Mouse (Mus musculus) right cerebral cortex, postnatal 4 days (tissue): ENCODE measurements around the gene Cdc6.
"Not testable (repeated sequence)": the region's sequence is repeated elsewhere in the genome, so short reads cannot be mapped to it uniquely, and the experiment has no call there.

Source experiments
- DNase-seq: peaks from one replicate; pipeline ENCODE4 v3.0.0-alpha.2; 2022

The Cdc6 gene

DNA sequence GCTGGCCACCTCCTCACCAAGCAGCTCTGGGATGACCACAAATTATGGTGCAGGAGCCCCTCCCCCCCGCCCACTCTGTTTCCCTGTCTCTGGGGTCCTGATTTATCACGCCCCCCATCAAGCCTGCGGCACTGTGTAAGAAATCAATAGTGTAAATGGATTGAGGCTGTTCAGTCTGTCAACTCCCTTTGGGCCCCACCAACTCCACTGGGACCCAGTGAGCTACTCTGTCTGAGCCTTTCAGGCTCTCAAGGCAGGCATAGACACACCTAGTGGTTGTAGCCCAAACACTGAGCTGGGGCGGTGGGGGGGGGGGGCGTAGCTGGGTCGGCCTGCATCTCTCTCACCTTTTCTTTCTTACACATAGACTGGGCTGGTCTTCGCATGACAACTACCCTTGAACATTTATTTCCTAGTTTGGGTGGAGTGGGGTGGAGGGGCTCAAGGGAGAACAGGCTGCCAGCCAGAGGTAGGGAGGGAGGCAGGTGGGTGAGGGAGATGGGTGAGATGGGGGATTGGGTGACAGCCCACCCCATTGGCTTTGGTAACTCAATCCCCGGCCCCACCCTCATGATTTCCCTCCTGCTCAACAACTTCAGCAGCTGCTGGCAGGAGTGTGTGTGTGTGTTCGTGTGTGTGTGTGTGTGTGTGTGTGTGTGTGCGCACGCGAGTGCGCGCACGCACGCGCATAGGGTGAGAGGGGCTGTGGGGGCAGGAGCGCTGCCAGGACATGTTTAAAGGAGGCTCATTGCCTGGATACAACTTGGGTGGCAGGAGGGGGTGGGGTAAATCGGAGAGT, 24.9 kb downstream of the Cdc6 start:
- no peak for DNase-seq

DNA sequence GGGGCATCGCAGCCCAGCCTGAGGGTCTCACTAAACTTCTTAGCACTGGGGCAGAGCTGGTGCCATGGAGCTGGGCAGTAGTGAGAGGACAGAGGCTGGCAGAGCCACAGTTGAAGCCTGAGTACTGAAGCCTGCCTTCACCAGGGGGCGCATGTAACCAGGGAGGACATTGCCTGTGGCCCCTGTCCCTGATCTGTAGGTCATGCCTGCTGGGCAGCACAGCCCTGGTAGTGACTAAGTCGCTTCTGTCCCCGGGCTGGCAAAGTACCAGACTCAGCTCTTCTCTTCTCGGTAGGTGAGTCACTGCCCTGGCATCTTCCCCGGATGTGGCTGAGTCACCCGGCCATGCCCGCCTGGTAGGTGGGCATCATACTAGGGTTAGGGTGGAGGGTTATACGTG, 25.6 kb downstream of the Cdc6 start:
- peak; percentile 58 for DNase-seq

DNA sequence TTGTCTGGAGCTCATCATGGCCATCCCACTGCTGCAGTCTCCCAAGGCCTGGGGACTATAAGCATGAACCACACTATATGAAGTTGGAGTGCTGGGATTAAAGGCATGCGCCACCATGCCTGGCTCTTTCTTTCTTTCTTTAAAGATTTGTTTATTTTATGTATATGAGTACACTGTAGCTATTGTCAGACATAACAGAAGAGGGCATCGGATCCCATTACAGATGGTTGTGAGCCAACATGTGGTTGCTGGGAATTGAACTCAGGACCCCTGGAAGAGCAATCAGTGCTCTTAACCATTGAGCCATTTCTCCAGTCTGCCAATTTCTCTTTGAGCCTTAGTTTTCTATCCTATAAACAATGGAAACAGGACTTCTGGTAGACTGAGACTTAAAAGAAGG, 26.2 kb downstream of the Cdc6 start:
- not testable (repeated sequence) for DNase-seq

DNA sequence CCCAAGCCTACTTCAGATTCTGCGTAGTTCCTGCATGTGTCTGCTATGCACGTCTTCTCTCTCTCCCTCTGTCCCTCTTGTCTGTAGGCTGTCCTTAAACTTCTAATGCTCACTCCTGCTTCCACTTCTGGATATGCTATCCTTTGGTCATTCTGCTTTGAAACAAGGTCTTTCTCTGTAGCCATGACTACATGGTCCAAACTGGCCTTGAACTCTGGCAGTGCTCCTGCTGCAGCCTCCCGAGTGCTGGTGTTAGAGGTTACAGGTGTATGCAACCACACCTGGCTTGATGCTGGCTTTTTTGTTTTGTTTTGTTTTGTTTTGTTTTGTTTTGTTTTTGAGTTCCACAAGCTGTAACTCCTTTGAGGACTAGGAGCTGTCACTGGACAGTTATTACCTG, 26.8 kb downstream of the Cdc6 start:
- no peak for DNase-seq

- DNase-seq = no peak
These were observed 27.5 kb downstream of the Cdc6 start for GRCm38 (mm10) chr11:98935123-98935522.

DNA sequence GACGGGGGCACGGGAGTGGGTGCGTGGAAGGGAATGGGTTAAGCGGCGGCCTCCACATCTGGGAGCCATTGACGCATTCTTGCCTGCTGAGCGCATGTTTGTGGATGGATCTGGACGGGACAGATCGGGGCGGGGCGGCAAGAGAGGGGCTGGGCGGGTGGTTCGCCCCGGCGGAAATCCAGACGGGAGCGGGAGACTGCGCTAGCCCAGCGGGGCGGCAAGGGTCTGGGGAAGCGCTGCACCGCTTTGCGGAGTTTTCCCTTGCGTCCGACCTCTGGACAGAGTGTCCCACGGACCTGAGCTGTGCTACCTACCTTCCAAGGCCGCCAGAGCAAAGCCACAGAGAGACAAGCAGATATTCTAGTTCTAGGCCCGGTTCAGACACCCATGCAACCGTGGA, 28.6 kb downstream of the Cdc6 start:
- DNase-seq = no peak

DNA sequence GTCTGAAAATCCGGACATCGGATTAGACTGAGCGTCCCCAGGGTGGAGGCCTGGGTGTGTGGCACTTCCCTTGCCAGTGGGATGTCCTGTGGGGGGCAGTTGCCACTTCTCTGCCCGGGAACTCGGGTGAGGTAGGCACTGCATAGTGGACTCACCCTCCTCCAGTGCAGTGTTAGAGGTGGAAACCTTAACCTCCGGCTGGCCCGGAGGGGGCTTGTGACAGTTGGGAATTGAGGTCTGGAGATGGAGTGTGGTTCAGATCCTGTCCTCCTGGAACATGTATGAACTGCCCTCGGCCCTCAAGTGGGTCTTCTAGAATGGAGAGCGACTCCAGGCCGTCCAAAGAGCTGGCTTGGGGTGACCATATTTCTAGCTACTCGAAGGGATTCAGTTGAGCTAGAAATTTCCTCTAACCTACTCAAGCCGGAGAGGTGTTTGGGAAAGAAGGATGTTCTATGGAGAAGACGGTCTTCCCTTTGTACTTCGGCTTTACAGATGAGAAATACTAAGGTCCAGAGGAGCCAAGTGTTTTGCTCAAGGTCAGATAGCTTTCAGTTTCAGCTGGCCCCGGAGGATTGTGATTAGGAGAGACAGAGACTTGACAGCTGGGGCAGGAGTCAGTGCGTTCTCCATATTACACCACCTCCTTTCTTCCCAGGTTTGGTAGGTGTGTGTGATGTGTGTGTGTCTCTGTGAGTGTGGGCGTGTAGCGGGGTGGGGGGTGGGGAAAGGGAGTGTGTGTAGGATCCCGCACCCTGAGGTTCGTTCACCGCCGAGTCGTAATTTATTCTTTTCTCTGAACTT, 29.2 kb downstream of the Cdc6 start:
- no peak for DNase-seq

DNA sequence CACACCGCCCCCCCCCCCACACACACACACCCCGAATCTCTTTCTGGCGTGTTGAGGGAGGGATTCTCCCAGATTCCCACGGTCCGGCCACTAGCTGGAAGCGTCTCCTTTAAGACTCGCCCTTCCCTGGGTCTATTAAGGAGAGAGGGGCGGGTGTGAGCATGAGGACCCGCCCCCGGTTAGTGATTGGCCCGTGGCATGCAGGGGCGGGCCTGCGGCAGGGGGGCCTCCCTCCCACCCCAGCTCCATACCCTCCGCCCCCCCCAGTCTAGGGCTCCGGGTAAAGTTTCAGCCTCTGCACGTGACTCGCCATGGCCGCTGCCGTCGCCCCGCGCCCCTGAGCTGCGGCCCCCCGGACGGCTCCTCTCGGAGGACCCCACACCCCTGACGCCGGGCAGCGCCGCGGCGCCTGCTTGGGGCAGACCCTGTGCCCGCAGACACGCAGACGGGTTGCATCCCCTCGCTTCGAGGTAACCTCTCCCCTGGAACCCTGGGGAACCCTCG, 29.9 kb downstream of the Cdc6 start:
- peak; percentile 69 for DNase-seq

GRCm38 (mm10) chr11:98937914-98938694, 30.5 kb downstream of the Cdc6 start:
- no peak for DNase-seq

DNA sequence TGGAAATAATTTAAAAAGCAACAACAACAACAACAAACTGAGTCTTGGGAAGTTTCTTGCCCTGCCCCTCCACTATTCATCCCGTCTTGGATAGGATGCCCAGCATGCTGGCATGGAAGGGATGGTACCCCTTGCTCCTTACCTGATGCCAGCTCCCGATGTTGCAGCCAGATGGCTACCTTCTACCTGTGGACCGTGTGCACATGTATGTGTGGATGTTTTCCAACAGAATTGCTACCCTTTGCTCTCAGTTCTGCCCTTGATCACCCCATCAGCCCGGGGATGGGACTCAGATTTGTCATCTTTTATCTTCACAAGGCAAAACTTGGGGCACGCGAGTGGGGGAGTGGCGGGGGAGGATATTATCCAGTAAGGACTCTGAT, 31.1 kb downstream of the Cdc6 start:
- DNase-seq = no peak

- DNase-seq = no peak
These were observed 31.7 kb downstream of the Cdc6 start for GRCm38 (mm10) chr11:98939084-98939952.

- no peak for DNase-seq
These were observed 32.5 kb downstream of the Cdc6 start for GRCm38 (mm10) chr11:98939953-98940641.

- no peak for DNase-seq
These were observed 33.2 kb downstream of the Cdc6 start for GRCm38 (mm10) chr11:98940776-98941175.

DNA sequence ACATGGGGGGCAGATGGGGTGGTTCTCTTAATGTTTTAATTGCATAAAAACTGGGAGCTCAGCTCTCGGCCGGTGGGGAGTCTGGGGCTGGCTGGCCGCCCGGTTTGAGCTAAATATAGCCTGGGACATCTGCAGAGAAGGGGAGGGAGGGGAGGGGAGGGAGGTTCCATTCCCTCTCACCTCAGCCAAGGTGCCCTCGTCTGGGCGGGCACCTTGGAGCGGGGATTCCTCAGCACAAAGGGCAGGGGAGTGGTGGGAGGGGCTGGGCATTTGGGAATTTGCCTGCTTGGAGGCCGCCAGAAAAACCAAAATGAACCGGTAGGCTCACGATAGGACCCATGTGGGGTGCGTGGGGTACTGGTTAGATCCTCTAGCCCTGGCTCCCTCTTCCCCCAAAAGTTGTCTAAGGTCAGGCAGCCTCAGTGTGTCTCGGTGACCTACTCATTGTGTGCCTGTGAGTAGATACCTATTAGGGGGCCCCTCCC, 33.8 kb downstream of the Cdc6 start:
- peak; percentile 79 for DNase-seq

DNA sequence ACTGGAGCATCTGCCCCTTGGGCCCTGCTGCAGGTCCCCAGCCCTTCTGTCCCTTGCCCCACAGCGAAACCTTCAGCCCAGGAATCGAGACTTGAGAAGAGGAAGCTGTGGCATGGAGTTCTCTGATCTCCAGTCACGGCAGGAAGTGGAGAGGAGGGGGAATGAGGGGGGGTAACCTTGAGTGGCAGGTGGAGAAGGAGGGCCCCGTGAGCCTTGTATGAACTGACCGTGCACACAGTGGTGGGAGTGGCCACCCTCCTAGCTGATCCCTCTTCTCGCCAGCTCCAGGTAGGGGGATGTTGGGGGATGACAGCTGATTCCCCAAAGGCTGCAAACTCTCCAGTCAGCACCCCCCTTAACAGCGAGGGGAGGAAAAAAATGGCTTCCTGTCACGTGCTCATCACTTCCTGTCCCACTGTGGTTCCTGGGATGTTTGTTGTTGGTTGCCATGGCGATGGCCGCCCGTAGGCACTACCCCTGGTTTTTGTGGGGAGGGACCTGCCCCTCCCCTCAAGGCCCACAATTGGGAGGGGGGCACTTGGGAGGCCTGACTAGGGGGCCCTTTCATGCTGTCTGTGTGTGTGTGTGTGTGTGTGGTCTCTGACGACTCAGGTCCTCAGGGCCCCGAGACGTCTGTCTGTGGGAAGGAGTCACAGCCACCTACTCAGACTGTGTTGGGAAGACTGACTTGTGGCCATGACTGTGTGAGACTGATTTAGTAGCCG, 34.4 kb downstream of the Cdc6 start:
- peak; percentile 66 for DNase-seq

DNA sequence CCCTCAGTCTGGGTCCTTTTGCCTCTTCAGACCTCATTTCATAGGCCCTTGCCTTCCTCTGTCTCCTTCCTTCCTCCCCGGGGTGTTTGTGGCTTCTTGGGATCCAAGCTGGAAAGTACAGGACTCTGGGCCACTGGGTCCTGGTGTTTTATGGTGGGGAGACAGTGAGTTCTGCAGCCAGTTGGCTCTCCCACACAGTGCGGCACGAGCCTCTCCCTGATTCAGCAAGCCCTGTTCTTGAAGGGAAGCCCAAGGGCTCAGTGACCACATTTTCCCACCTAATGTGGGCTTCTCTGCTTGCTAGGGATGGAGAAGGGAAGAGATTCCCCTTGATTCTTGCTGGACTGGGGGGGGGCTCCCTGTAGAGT, 34.9 kb downstream of the Cdc6 start:
- DNase-seq = no peak

- no peak for DNase-seq
These were observed 35.5 kb downstream of the Cdc6 start for GRCm38 (mm10) chr11:98942923-98943641.

- DNase-seq = no peak
These were observed 36.3 kb downstream of the Cdc6 start for GRCm38 (mm10) chr11:98943741-98944461.

DNA sequence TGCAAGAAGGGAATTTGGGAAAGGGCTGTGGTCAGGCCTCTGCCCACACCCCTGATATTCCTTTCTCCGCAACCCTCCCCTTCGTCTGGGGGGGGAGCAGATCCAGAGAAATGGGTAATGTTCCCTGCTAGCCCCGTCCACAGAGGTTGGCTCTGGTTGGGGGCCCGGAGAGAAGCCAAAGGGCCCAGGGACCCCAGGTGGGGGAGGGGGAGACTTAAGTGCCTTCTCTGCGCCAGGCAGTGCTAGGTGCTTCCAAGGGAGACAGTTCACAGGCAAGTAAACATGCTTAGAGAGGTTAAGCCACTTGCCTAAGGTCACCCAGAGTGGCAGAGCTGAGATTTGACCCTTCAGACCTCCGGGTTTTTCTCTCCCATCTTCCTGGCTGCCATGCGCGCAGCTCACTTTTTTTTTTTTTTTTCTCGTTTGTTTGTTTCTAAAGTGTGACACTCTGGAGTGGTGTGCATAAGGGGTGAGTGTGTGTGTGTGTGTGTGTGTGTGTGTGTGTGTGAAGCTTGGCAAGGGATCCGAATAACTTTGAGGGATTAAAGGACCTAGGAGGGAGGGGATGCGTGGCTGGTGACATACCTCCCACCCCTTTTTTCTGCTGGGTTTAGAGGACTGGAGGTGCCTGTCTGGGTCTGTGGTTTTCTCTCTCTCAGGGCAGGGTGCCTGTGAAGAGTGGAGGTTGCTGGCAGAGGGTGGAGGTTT, 37.5 kb downstream of the Cdc6 start:
- no peak for DNase-seq
